Mouse (Mus musculus) stomach, embryonic 15.5 days (tissue): Measurements from ENCODE around the gene Gm15140. TPM values are rescaled to one million over a fixed set of nuclear protein-coding genes. Genes with fewer than 3 reads are reported as not detected.
"Not testable (repeated sequence)": the region's sequence is repeated elsewhere in the genome, so short reads cannot be mapped to it uniquely, and the experiment has no call there.

ENCODE experiments used
- ATAC-seq: fragments of 200-750 bp; cut with Nextera tagmentation; 2 replicates; pipeline ENCODE4 v1.8.0; 2017; ENCODE audit warnings: low read depth, moderate number of reproducible peaks, moderate TSS enrichment; ENCODE audit not compliant: insufficient read depth, low FRiP score
- H3K27ac ChIP-seq: fragments of 300-500 bp; sonication (generic); 2 replicates; pipeline ENCODE4 v1.5.1; 2015; ENCODE audit warnings: mild to moderate bottlenecking, inconsistent platforms
- H3K27me3 ChIP-seq: fragments of 300-500 bp; sonication (generic); replicated peaks from 2 replicates; pipeline ENCODE4 v1.6.1; 2015; ENCODE audit warnings: inconsistent platforms
- H3K36me3 ChIP-seq: fragments of 300-500 bp; sonication (generic); 2 replicates; pipeline ENCODE4 v1.6.1; 2015; ENCODE audit warnings: inconsistent platforms
- H3K4me1 ChIP-seq: fragments of 300-500 bp; sonication (generic); 2 replicates; pipeline ENCODE4 v1.6.1; 2015; ENCODE audit warnings: inconsistent platforms
- H3K4me2 ChIP-seq: fragments of 300-500 bp; sonication (generic); 2 replicates; pipeline ENCODE4 v1.6.1; 2015; ENCODE audit warnings: mild to moderate bottlenecking, inconsistent platforms
- H3K4me3 ChIP-seq: fragments of 300-500 bp; sonication (generic); replicated peaks from 2 replicates; pipeline ENCODE4 v1.5.1; 2015; ENCODE audit warnings: inconsistent platforms
- H3K9ac ChIP-seq: fragments of 300-500 bp; sonication (generic); 2 replicates; pipeline ENCODE4 v1.6.1; 2015; ENCODE audit warnings: inconsistent platforms
- H3K9me3 ChIP-seq: fragments of 300-500 bp; sonication (generic); 2 replicates; pipeline ENCODE4 v1.6.1; 2016; ENCODE audit warnings: inconsistent platforms
- WGBS: fragments of 180-500 bp; shearing (Covaris S2); methylation state at CpG from one replicate; pipeline ENCODE4 v1.1.7; 2015; 5-methylcytosine and 5-hydroxymethylcytosine counted together
- polyA plus RNA-seq: library from polyadenylated mRNA; unstranded; fragments of >200 nt; fragmentation: Nextera tagmentation; extraction: Ambion mirVana; gene quantifications from 2 replicates; pipeline ENCODE4 v1.2.1, GENCODE M21; 2015

Gm15140 gene
- polyA plus RNA-seq, result not detected in 2 replicates

DNA sequence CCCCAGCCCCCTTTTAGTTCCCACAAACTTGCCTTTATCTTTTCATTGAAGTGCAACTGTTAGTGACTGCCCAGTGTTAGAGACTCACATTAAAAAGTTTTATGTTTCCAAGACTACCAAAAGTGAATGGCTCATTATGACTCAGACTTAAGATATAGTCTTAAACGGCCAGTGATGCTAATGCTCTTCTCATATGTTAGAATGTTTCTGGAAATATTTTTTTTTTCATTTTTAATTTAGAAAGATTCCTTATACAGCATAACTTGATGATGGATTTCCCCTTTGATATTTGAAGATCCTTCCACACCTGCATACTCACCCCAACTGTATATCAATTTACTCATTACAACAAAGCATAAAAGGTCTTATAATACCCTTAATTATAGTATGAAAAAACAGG, at the start of gene Gm15140:
TSS of gene Gm15140 (minus strand) at position 101 of the 400 bp plus-strand sequence.
- H3K9ac ChIP-seq, H3K27me3 ChIP-seq, H3K4me3 ChIP-seq, H3K27ac ChIP-seq, H3K36me3 ChIP-seq, H3K4me2 ChIP-seq, H3K4me1 ChIP-seq, H3K9me3 ChIP-seq, ATAC-seq: not testable (repeated sequence)
- 62% methylated on average over 1 of the region's 1 CpGs for WGBS

Other genes with a start within 250 kb of the Gm15140 start
- gene Samt1, start 108.0 kb downstream of the Gm15140 start, polyA plus RNA-seq, result not detected in 2 replicates
- not detected in 2 replicates for gene 4921511M17Rik, start 86.9 kb downstream of the Gm15140 start, polyA plus RNA-seq
- not detected in 2 replicates for gene Gm10057, start 65.6 kb downstream of the Gm15140 start, polyA plus RNA-seq
- gene 4930524N10Rik, start 222.7 kb upstream of the Gm15140 start, polyA plus RNA-seq, result not detected in 2 replicates